Mouse (Mus musculus) granulocyte monocyte progenitor cell, adult 5-6 weeks (primary cell): ENCODE data around the gene D7Ertd443e. TPM values are rescaled to one million over a fixed set of nuclear protein-coding genes. Genes with fewer than 3 reads are reported as not detected.

Source experiments
- ATAC-seq: replicated peaks from 2 replicates; pipeline ENCODE4 v1.8.0; 2016; ENCODE audit warnings: mild to moderate bottlenecking, moderate TSS enrichment, inconsistent platforms; ENCODE audit not compliant: poor library complexity, severe bottlenecking
- total RNA-seq, 2 experiments: library from RNA; stranded (forward) in 1 of 2; stranded (reverse) in 1 of 2; fragments of 200-712, 200-1000 nt in 1 of 2; fragments of >200 nt in 1 of 2; fragmentation: Nextera tagmentation in 1 of 2; gene quantifications; 2 replicates each; pipeline ENCODE4 v1.2.3; 2014 to 2017

D7Ertd443e gene
- total RNA-seq, 2 experiments from 2014 or later, result not detected

GRCm38 (mm10) chr7:134230708-134231107, 154.8 kb downstream of the D7Ertd443e start:
- ATAC-seq, result no peak

- no peak for ATAC-seq
Observed at GRCm38 (mm10) chr7:134229899-134230298, 155.6 kb downstream of the D7Ertd443e start.

GRCm38 (mm10) chr7:134227773-134228455, 157.5 kb downstream of the D7Ertd443e start:
- no peak for ATAC-seq

- no peak for ATAC-seq
Observed at GRCm38 (mm10) chr7:134227101-134227500, 158.4 kb downstream of the D7Ertd443e start.

- no peak for ATAC-seq
Observed at GRCm38 (mm10) chr7:134226231-134226630, 159.2 kb downstream of the D7Ertd443e start.

- ATAC-seq, result peak; percentile 36; the same call in 1 of the 2 replicates
Observed at GRCm38 (mm10) chr7:134224741-134225612, 160.5 kb downstream of the D7Ertd443e start.

GRCm38 (mm10) chr7:134224421-134224740, 161.1 kb downstream of the D7Ertd443e start:
- no peak for ATAC-seq

GRCm38 (mm10) chr7:134223444-134224161, 161.9 kb downstream of the D7Ertd443e start:
- peak; percentile 56; the same call in 1 of the 2 replicates for ATAC-seq

Other genes with a start within 250 kb of the D7Ertd443e start
- gene Adam12, start 153.5 kb downstream of the D7Ertd443e start, total RNA-seq (2014; fragmentation: Nextera tagmentation), result not detected in 2 replicates
- gene Adam12, start 153.5 kb downstream of the D7Ertd443e start, total RNA-seq (2017), result not detected in 2 replicates